Mouse (Mus musculus) midbrain, embryonic 16.5 days (tissue): ENCODE measurements around the gene Nell1. TPM values are rescaled to one million over a fixed set of nuclear protein-coding genes. Genes with fewer than 3 reads are reported as not detected.

ENCODE experiments used
- ATAC-seq: fragments of 200-750 bp; cut with Nextera tagmentation; 2 replicates; pipeline ENCODE4 v1.8.0; 2017; ENCODE audit warnings: moderate TSS enrichment
- H3K27ac ChIP-seq: fragments of 300-500 bp; sonication (generic); 2 replicates; pipeline ENCODE4 v1.5.1; 2014; ENCODE audit warnings: mild to moderate bottlenecking, low read length, mixed read lengths
- H3K27me3 ChIP-seq: fragments of 300-500 bp; sonication (generic); 2 replicates; pipeline ENCODE4 v1.6.1; 2014; ENCODE audit warnings: low read depth, low read length, mixed read lengths; ENCODE audit not compliant: control insufficient read depth, insufficient read depth
- H3K36me3 ChIP-seq: fragments of 300-500 bp; sonication (generic); 2 replicates; pipeline ENCODE4 v1.6.1; 2014; ENCODE audit warnings: mild to moderate bottlenecking, low read length, moderate library complexity, mixed read lengths; ENCODE audit not compliant: control insufficient read depth, insufficient read depth
- H3K4me1 ChIP-seq: fragments of 300-500 bp; sonication (generic); 2 replicates; pipeline ENCODE4 v1.6.1; 2014; ENCODE audit warnings: mild to moderate bottlenecking, low read length, mixed read lengths; ENCODE audit not compliant: control insufficient read depth, insufficient read depth
- H3K4me2 ChIP-seq: fragments of 300-500 bp; sonication (generic); 2 replicates; pipeline ENCODE4 v1.6.1; 2014; ENCODE audit warnings: mild to moderate bottlenecking, low read length, mixed read lengths
- H3K4me3 ChIP-seq: fragments of 300-500 bp; sonication (generic); 2 replicates; pipeline ENCODE4 v1.5.1; 2014; ENCODE audit warnings: low read depth, mild to moderate bottlenecking, low read length, moderate library complexity, mixed read lengths
- H3K9ac ChIP-seq: fragments of 300-500 bp; sonication (generic); 2 replicates; pipeline ENCODE4 v1.6.1; 2014; ENCODE audit warnings: low read depth, low read length, mixed read lengths
- H3K9me3 ChIP-seq: fragments of 300-500 bp; sonication (generic); replicated peaks from 2 replicates; pipeline ENCODE4 v1.6.1; 2014; ENCODE audit warnings: mild to moderate bottlenecking, low read length, mixed read lengths; ENCODE audit not compliant: control insufficient read depth, poor library complexity, severe bottlenecking
- WGBS: fragments of 180-500 bp; shearing (Covaris S2); extraction: QIAGEN DNeasy Blood & Tissue Kit; methylation state at CpG from one replicate; pipeline ENCODE4 v1.1.7; 2014; 5-methylcytosine and 5-hydroxymethylcytosine counted together
- polyA plus RNA-seq: library from polyadenylated mRNA; unstranded; fragments of >200 nt; fragmentation: Nextera tagmentation; extraction: Ambion mirVana; gene quantifications from 2 replicates; pipeline ENCODE4 v1.2.1, GENCODE M21; 2015

Nell1 gene
- polyA plus RNA-seq, 1 experiment from 2014 or later: 40.1 TPM

- Histone ChIP-seq H3K4me3 (no peak overlapping the region), H3K4me1 (no peaks in the 10 kb centered on the region), H3K36me3 (no peaks in the 10 kb centered on the region), H3K4me2 (no peak overlapping the region), H3K27me3 (no peaks in the 10 kb centered on the region), H3K9ac (no peak overlapping the region), H3K27ac (no peak overlapping the region), H3K9me3 (no peaks in the 10 kb centered on the region)
- no peak for ATAC-seq
- 93% methylated on average over 3 of the region's 3 CpGs for WGBS
Measured at GRCm38 (mm10) chr7:50295508-50295907, 320.8 kb downstream of the Nell1 start.

- Histone ChIP-seq H3K4me2 (no peak overlapping the region), H3K27me3 (no peaks in the 10 kb centered on the region), H3K4me3 (no peak overlapping the region), H3K36me3 (no peaks in the 10 kb centered on the region), H3K9ac (no peak overlapping the region), H3K27ac (no peak overlapping the region), H3K9me3 (no peaks in the 10 kb centered on the region), H3K4me1 (no peaks in the 10 kb centered on the region)
- ATAC-seq: no peak
- WGBS: 73% methylated on average over 5 of the region's 5 CpGs
Measured at GRCm38 (mm10) chr7:50338226-50338625, 363.6 kb downstream of the Nell1 start.

GRCm38 (mm10) chr7:50338757-50339156 is 364.1 kb downstream of the Nell1 start:
- H3K4me2 ChIP-seq: no peak overlapping the region
- H3K4me3 ChIP-seq: no peak overlapping the region
- H3K27me3 ChIP-seq: no peaks in the 10 kb centered on the region
- no peak for ATAC-seq
- no peaks in the 10 kb centered on the region for H3K9me3 ChIP-seq
- no peaks in the 10 kb centered on the region for H3K36me3 ChIP-seq
- 80% methylated on average over 5 of the region's 5 CpGs for WGBS
- H3K4me1 ChIP-seq: no peaks in the 10 kb centered on the region
- H3K9ac ChIP-seq: no peak overlapping the region
- H3K27ac ChIP-seq: no peak overlapping the region

- no peak overlapping the region for H3K4me2 ChIP-seq
- 57% methylated on average over 2 of the region's 2 CpGs for WGBS
- H3K27ac ChIP-seq: no peak overlapping the region
- no peaks in the 10 kb centered on the region for H3K9me3 ChIP-seq
- ATAC-seq: no peak
- H3K27me3 ChIP-seq: no peaks in the 10 kb centered on the region
- no peaks in the 10 kb centered on the region for H3K36me3 ChIP-seq
- H3K4me1 ChIP-seq: no peaks in the 10 kb centered on the region
- no peak overlapping the region for H3K4me3 ChIP-seq
- no peak overlapping the region for H3K9ac ChIP-seq
Measured at GRCm38 (mm10) chr7:50351564-50351963, 376.9 kb downstream of the Nell1 start.

GRCm38 (mm10) chr7:50357213-50357612 is 382.5 kb downstream of the Nell1 start:
- H3K27me3 ChIP-seq: no peaks in the 10 kb centered on the region
- no peak overlapping the region for H3K4me2 ChIP-seq
- no peaks in the 10 kb centered on the region for H3K9me3 ChIP-seq
- H3K27ac ChIP-seq: no peak overlapping the region
- no peak overlapping the region for H3K4me3 ChIP-seq
- no peaks in the 10 kb centered on the region for H3K4me1 ChIP-seq
- no peak overlapping the region for H3K9ac ChIP-seq
- WGBS: 20% methylated on average over 2 of the region's 2 CpGs
- H3K36me3 ChIP-seq: no peaks in the 10 kb centered on the region
- no peak for ATAC-seq

- no peak overlapping the region for H3K4me2 ChIP-seq
- 17% methylated on average over 2 of the region's 2 CpGs for WGBS
- H3K27me3 ChIP-seq: no peaks in the 10 kb centered on the region
- H3K9me3 ChIP-seq: no peaks in the 10 kb centered on the region
- H3K4me1 ChIP-seq: no peaks in the 10 kb centered on the region
- ATAC-seq: no peak
- no peak overlapping the region for H3K27ac ChIP-seq
- no peak overlapping the region for H3K4me3 ChIP-seq
- H3K9ac ChIP-seq: no peak overlapping the region
- H3K36me3 ChIP-seq: no peaks in the 10 kb centered on the region
Measured at GRCm38 (mm10) chr7:50362039-50362438, 387.4 kb downstream of the Nell1 start.

- Histone ChIP-seq H3K4me1 (no peaks in the 10 kb centered on the region), H3K36me3 (no peaks in the 10 kb centered on the region), H3K9me3 (no peaks in the 10 kb centered on the region), H3K27ac (no peak overlapping the region), H3K4me3 (no peak overlapping the region), H3K4me2 (no peak overlapping the region), H3K9ac (no peak overlapping the region), H3K27me3 (no peaks in the 10 kb centered on the region)
- no peak for ATAC-seq
- WGBS: 84% methylated on average over 4 of the region's 4 CpGs
Measured at GRCm38 (mm10) chr7:50374876-50375275, 400.2 kb downstream of the Nell1 start.

GRCm38 (mm10) chr7:50410421-50410820 is 435.8 kb downstream of the Nell1 start:
- Histone ChIP-seq H3K27ac (peak overlapping the region; percentile 13; the same call in 1 of the 2 replicates), H3K27me3 (no peaks in the 10 kb centered on the region), H3K9ac (no peak overlapping the region), H3K4me2 (no peak overlapping the region), H3K36me3 (no peaks in the 10 kb centered on the region), H3K4me1 (peaks cover 4% of the 10 kb centered on the region), H3K4me3 (no peak overlapping the region), H3K9me3 (no peaks in the 10 kb centered on the region)
- WGBS: 55% methylated on average over 2 of the region's 2 CpGs
- ATAC-seq: peak; percentile 56

GRCm38 (mm10) chr7:50419976-50420375 is 445.3 kb downstream of the Nell1 start:
- Histone ChIP-seq H3K27ac (no peak overlapping the region), H3K4me3 (no peak overlapping the region), H3K4me2 (no peak overlapping the region), H3K27me3 (no peaks in the 10 kb centered on the region), H3K9me3 (no peaks in the 10 kb centered on the region), H3K9ac (no peak overlapping the region), H3K4me1 (no peaks in the 10 kb centered on the region), H3K36me3 (no peaks in the 10 kb centered on the region)
- ATAC-seq: no peak
- WGBS: 77% methylated on average over 2 of the region's 2 CpGs
